Mouse (Mus musculus): ENCODE measurements at regions not wholly inside any gene's neighbourhood (a gene's known extent, or its start where the extent isn't known, plus 50 kb on each side); places are given as distances from the start of the nearest gene placed in this dataset.

DNA sequence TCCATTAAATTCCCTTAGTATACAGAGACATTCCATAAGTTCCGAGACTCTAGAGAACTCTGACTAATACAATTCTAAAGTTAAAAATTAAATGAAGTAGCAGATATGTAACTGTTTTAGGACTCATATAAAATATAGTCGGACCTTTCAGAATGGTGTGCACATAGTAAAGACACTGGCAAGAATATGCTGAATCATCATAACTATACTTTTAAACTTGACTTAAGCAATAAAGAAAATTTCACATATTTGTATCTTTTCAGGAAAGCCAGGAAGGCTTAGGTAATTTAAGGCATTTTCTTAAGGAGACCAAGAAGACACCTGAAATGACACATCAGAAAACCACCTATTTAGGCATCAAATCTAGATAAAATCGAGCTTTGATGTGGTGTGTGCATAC is 156.0 kb upstream of the Rgs1 start:
- Histone ChIP-seq H3K4me3 (ENCODE audit: low read depth, low read length) (no peak overlapping the region), H3K4me1 (replicated peaks; ENCODE audit: control insufficient read depth, insufficient read depth, low read length) (no peaks in the 10 kb centered on the region), H3K27ac (ENCODE audit: low read depth, low read length) (no peak overlapping the region), H3K36me3 (ENCODE audit: control insufficient read depth, insufficient read depth, low read length) (no peaks in the 10 kb centered on the region), H3K9ac (ENCODE audit: low read length) (no peak overlapping the region), H3K4me2 (ENCODE audit: low read depth, low read length, severe bottlenecking) (no peak overlapping the region), H3K27me3 (ENCODE audit: control insufficient read depth, insufficient read depth, low read length) (no peaks in the 10 kb centered on the region), H3K9me3 (ENCODE audit: control insufficient read depth, low read length) (no peaks in the 10 kb centered on the region)
- ATAC-seq (replicated peaks; ENCODE audit: low FRiP score) (no peak), DNase-seq (ENCODE audit: low spot score) (no peak)
- WGBS = 91% methylated on average over 3 of the region's 3 CpGs

GRCm38 (mm10) chr1:144379991-144380594 is 131.1 kb upstream of the Rgs1 start:
- Histone ChIP-seq H3K9me3 (ENCODE audit: control insufficient read depth, low read length) (no peaks in the 10 kb centered on the region), H3K9ac (ENCODE audit: low read length) (no peak overlapping the region), H3K4me3 (ENCODE audit: low read depth, low read length) (no peak overlapping the region), H3K27me3 (ENCODE audit: control insufficient read depth, insufficient read depth, low read length) (no peaks in the 10 kb centered on the region), H3K27ac (ENCODE audit: low read depth, low read length) (no peak overlapping the region), H3K4me1 (replicated peaks; ENCODE audit: control insufficient read depth, insufficient read depth, low read length) (no peaks in the 10 kb centered on the region), H3K36me3 (ENCODE audit: control insufficient read depth, insufficient read depth, low read length) (no peaks in the 10 kb centered on the region), H3K4me2 (ENCODE audit: low read depth, low read length, severe bottlenecking) (no peak overlapping the region)
- DNase-seq (ENCODE audit: low spot score) (no peak), ATAC-seq (replicated peaks; ENCODE audit: low FRiP score) (peak; percentile 64)
- WGBS = 51% methylated on average over 3 of the region's 3 CpGs

DNA sequence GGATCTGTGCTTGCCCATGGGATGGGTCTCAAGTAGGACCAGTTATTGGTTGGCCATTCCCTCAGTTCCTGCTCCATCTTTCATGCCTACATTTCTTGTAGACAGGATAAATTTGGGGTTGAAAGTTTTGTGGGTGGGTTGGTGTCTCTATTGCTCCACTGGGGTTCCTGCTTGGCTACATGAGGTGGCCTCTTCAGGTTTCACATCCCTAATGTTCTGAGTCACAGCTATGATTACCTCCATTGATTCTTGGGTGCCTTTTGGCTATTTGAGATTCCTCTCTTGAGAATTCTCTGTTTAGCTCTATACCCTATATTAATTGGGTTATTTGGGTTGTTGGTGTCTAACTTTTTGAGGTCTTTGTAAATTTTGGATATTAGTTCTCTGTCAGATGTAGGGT is 125.1 kb upstream of the Rgs1 start:
- H3K4me3 ChIP-seq (ENCODE audit: low read depth, low read length) = no peak overlapping the region
- no peak for ATAC-seq (replicated peaks; ENCODE audit: low FRiP score)

DNA sequence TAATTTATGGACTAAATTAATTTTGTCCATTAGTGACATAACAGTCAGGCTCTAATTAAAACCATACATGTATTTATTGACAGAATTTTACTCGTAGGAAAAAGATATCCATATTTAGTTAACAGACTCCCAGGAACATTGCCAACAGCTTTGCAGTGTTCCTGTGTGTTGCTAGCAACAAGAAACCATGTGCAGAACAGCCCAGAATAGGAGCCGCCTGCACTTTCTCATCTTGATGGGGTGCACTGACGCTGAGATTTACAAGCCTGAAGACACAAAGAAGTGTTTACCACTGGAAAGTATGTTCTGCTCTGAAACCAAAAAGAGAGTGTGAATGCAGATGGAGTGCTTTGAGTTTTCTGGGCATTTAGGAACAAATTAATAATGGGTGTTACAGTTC is 118.5 kb upstream of the Rgs1 start:
- H3K9me3 ChIP-seq (ENCODE audit: control insufficient read depth, low read length) = no peaks in the 10 kb centered on the region
- no peaks in the 10 kb centered on the region for H3K27me3 ChIP-seq (ENCODE audit: control insufficient read depth, insufficient read depth, low read length)
- H3K4me3 ChIP-seq (ENCODE audit: low read depth, low read length) = no peak overlapping the region
- H3K27ac ChIP-seq (ENCODE audit: low read depth, low read length) = no peak overlapping the region
- H3K4me2 ChIP-seq (ENCODE audit: low read depth, low read length, severe bottlenecking) = no peak overlapping the region
- no peak for DNase-seq (ENCODE audit: low spot score)
- no peak for ATAC-seq (replicated peaks; ENCODE audit: low FRiP score)
- H3K36me3 ChIP-seq (ENCODE audit: control insufficient read depth, insufficient read depth, low read length) = no peaks in the 10 kb centered on the region
- H3K4me1 ChIP-seq (replicated peaks; ENCODE audit: control insufficient read depth, insufficient read depth, low read length) = no peaks in the 10 kb centered on the region
- 87% methylated on average over 3 of the region's 3 CpGs for WGBS
- H3K9ac ChIP-seq (ENCODE audit: low read length) = no peak overlapping the region

More for the DNA sequence above, 125.1 kb upstream of the Rgs1 start:
- Histone ChIP-seq H3K9ac (ENCODE audit: low read length) (no peak overlapping the region), H3K36me3 (ENCODE audit: control insufficient read depth, insufficient read depth, low read length) (no peaks in the 10 kb centered on the region), H3K27ac (ENCODE audit: low read depth, low read length) (no peak overlapping the region), H3K27me3 (ENCODE audit: control insufficient read depth, insufficient read depth, low read length) (no peaks in the 10 kb centered on the region), H3K4me1 (replicated peaks; ENCODE audit: control insufficient read depth, insufficient read depth, low read length) (no peaks in the 10 kb centered on the region), H3K4me2 (ENCODE audit: low read depth, low read length, severe bottlenecking) (no peak overlapping the region), H3K9me3 (ENCODE audit: control insufficient read depth, low read length) (no peaks in the 10 kb centered on the region)
- DNase-seq (ENCODE audit: low spot score) = no peak

GRCm38 (mm10) chr1:144355560-144356310 is 106.7 kb upstream of the Rgs1 start:
- Histone ChIP-seq H3K36me3 (ENCODE audit: control insufficient read depth, insufficient read depth, low read length) (no peaks in the 10 kb centered on the region), H3K4me3 (ENCODE audit: low read depth, low read length) (no peak overlapping the region)

DNA sequence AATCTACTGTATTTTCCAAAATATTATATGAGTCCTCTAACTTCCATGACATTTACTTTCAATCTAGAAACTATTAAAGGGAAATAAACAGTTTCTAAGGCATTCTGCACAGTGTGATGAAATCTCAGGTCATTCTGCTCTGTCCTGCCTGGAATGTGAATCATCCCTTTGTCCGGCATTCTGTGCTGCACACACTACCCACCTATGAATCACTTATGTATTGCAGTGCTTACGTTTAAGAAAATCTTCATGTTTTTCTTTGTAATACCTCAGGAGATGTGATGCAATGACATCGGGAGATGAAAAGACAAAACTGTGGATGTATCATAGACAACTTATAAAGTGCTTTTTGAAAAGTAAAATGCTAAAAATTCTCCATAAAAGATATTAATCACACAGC is 106.0 kb upstream of the Rgs1 start:
- Histone ChIP-seq H3K36me3 (ENCODE audit: control insufficient read depth, insufficient read depth, low read length) (no peaks in the 10 kb centered on the region), H3K4me3 (ENCODE audit: low read depth, low read length) (no peak overlapping the region), H3K4me2 (ENCODE audit: low read depth, low read length, severe bottlenecking) (no peak overlapping the region), H3K4me1 (replicated peaks; ENCODE audit: control insufficient read depth, insufficient read depth, low read length) (no peaks in the 10 kb centered on the region), H3K9ac (ENCODE audit: low read length) (no peak overlapping the region), H3K27me3 (ENCODE audit: control insufficient read depth, insufficient read depth, low read length) (no peaks in the 10 kb centered on the region), H3K9me3 (ENCODE audit: control insufficient read depth, low read length) (no peaks in the 10 kb centered on the region), H3K27ac (ENCODE audit: low read depth, low read length) (no peak overlapping the region)
- 89% methylated on average over 3 of the region's 3 CpGs for WGBS
- DNase-seq (ENCODE audit: low spot score) (no peak), ATAC-seq (replicated peaks; ENCODE audit: low FRiP score) (no peak)

More at GRCm38 (mm10) chr1:144355560-144356310, 106.7 kb upstream of the Rgs1 start:
- no peak overlapping the region for H3K9ac ChIP-seq (ENCODE audit: low read length)
- H3K27ac ChIP-seq (ENCODE audit: low read depth, low read length) = no peak overlapping the region
- ATAC-seq (replicated peaks; ENCODE audit: low FRiP score) (no peak), DNase-seq (ENCODE audit: low spot score) (no peak)
- H3K4me2 ChIP-seq (ENCODE audit: low read depth, low read length, severe bottlenecking) = no peak overlapping the region
- no peaks in the 10 kb centered on the region for H3K4me1 ChIP-seq (replicated peaks; ENCODE audit: control insufficient read depth, insufficient read depth, low read length)
- H3K9me3 ChIP-seq (ENCODE audit: control insufficient read depth, low read length) = no peaks in the 10 kb centered on the region
- H3K27me3 ChIP-seq (ENCODE audit: control insufficient read depth, insufficient read depth, low read length) = no peaks in the 10 kb centered on the region
- 86% methylated on average over 4 of the region's 4 CpGs for WGBS

- Histone ChIP-seq H3K4me2 (ENCODE audit: low read depth, low read length, severe bottlenecking) (no peak overlapping the region), H3K4me3 (ENCODE audit: low read depth, low read length) (no peak overlapping the region)
- no peak for DNase-seq (ENCODE audit: low spot score)
These were observed 104.3 kb upstream of the Rgs1 start for GRCm38 (mm10) chr1:144353320-144353719.

GRCm38 (mm10) chr1:144343820-144344219 is 94.8 kb upstream of the Rgs1 start:
- H3K9ac ChIP-seq (ENCODE audit: low read length) = no peak overlapping the region
- no peaks in the 10 kb centered on the region for H3K27me3 ChIP-seq (ENCODE audit: control insufficient read depth, insufficient read depth, low read length)
- DNase-seq (ENCODE audit: low spot score) = no peak
- H3K4me1 ChIP-seq (replicated peaks; ENCODE audit: control insufficient read depth, insufficient read depth, low read length) = no peaks in the 10 kb centered on the region
- H3K4me2 ChIP-seq (ENCODE audit: low read depth, low read length, severe bottlenecking) = no peak overlapping the region
- H3K9me3 ChIP-seq (ENCODE audit: control insufficient read depth, low read length) = no peaks in the 10 kb centered on the region
- H3K36me3 ChIP-seq (ENCODE audit: control insufficient read depth, insufficient read depth, low read length) = no peaks in the 10 kb centered on the region
- no peak overlapping the region for H3K27ac ChIP-seq (ENCODE audit: low read depth, low read length)
- 95% methylated on average over 1 of the region's 1 CpGs for WGBS
- ATAC-seq (replicated peaks; ENCODE audit: low FRiP score) = no peak
- H3K4me3 ChIP-seq (ENCODE audit: low read depth, low read length) = no peak overlapping the region

More at GRCm38 (mm10) chr1:144353320-144353719, 104.3 kb upstream of the Rgs1 start:
- Histone ChIP-seq H3K4me1 (replicated peaks; ENCODE audit: control insufficient read depth, insufficient read depth, low read length) (no peaks in the 10 kb centered on the region), H3K36me3 (ENCODE audit: control insufficient read depth, insufficient read depth, low read length) (no peaks in the 10 kb centered on the region), H3K27me3 (ENCODE audit: control insufficient read depth, insufficient read depth, low read length) (no peaks in the 10 kb centered on the region), H3K27ac (ENCODE audit: low read depth, low read length) (no peak overlapping the region), H3K9me3 (ENCODE audit: control insufficient read depth, low read length) (no peaks in the 10 kb centered on the region), H3K9ac (ENCODE audit: low read length) (no peak overlapping the region)
- ATAC-seq (replicated peaks; ENCODE audit: low FRiP score) = no peak

GRCm38 (mm10) chr1:144343299-144343698 is 94.3 kb upstream of the Rgs1 start:
- H3K9me3 ChIP-seq (ENCODE audit: control insufficient read depth, low read length) = no peaks in the 10 kb centered on the region
- DNase-seq (ENCODE audit: low spot score) (no peak), ATAC-seq (replicated peaks; ENCODE audit: low FRiP score) (no peak)
- H3K36me3 ChIP-seq (ENCODE audit: control insufficient read depth, insufficient read depth, low read length) = no peaks in the 10 kb centered on the region
- H3K4me1 ChIP-seq (replicated peaks; ENCODE audit: control insufficient read depth, insufficient read depth, low read length) = no peaks in the 10 kb centered on the region
- no peaks in the 10 kb centered on the region for H3K27me3 ChIP-seq (ENCODE audit: control insufficient read depth, insufficient read depth, low read length)
- WGBS = 79% methylated on average over 5 of the region's 5 CpGs
- no peak overlapping the region for H3K4me3 ChIP-seq (ENCODE audit: low read depth, low read length)
- H3K9ac ChIP-seq (ENCODE audit: low read length) = no peak overlapping the region
- no peak overlapping the region for H3K4me2 ChIP-seq (ENCODE audit: low read depth, low read length, severe bottlenecking)
- no peak overlapping the region for H3K27ac ChIP-seq (ENCODE audit: low read depth, low read length)

Measured in forebrain, embryonic 11.5 days (tissue).